Mouse (Mus musculus) embryonic fibroblast, embryonic 13.5 days (primary cell): Measurements from ENCODE around the gene Hmga1.
A peak's percentile ranks its signal among the peaks of the same experiment; 100 is the strongest.

Experiments used
- CTCF ChIP-seq: IDR thresholded peaks from 2 replicates; pipeline ENCODE4 v1.5.1; 2011; ENCODE audit warnings: mild to moderate bottlenecking, control low read depth, low read length, moderate library complexity, borderline replicate concordance; ENCODE audit not compliant: insufficient read depth
- POLR2A ChIP-seq: IDR thresholded peaks from 2 replicates; pipeline ENCODE4 v1.6.1; 2011; ENCODE audit warnings: low read depth, mild to moderate bottlenecking, control low read depth, low read length, moderate library complexity

DNA sequence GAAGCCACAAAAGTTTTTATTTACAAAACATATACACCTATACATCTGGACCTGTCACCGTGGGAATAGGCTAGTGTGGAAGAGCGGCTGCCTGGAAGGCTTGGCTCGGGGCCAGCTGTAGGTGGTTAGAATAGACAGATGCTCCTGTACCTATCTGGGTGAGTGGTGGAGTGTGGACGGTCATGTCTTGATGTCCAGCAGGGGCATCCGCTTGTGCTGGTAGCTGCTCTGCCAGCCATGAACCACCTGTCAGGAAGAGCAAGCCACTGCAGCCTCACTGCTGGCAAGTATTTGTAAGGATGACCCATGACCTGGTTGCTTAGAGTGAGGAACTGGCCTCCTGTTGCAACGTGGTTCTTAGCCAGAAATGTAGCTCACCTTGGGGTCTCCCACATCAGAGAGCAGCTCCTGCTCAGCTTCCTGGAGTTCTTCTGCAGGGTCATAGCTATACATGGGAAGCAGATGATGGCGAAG is 7.5 kb downstream of the Hmga1 start:
- TF ChIP-seq CTCF: no peak
- TF ChIP-seq POLR2A: 0 out of 2 replicates have a peak, but pooled peaks have one; percentile 13
